Mouse (Mus musculus) embryonic facial prominence, embryonic 11.5 days (tissue): ENCODE measurements around the gene Sgsm1. TPM values are rescaled to one million over a fixed set of nuclear protein-coding genes. Genes with fewer than 3 reads are reported as not detected.

Experiments
- ATAC-seq: fragments of 200-750 bp; cut with Nextera tagmentation; replicated peaks from 2 replicates; pipeline ENCODE4 v1.8.0; 2017; ENCODE audit warnings: low read depth; ENCODE audit not compliant: insufficient number of reproducible peaks, low FRiP score, low TSS enrichment
- DNase-seq: peaks from one replicate; pipeline ENCODE4 v3.0.0-alpha.2; 2015; ENCODE audit warnings: low spot score
- H3K27ac ChIP-seq: fragments of 300-500 bp; sonication (generic); replicated peaks from 2 replicates; pipeline ENCODE4 v1.5.1; 2014; ENCODE audit warnings: mild to moderate bottlenecking, low read depth, low read length, control low read depth
- H3K27me3 ChIP-seq: fragments of 300-500 bp; sonication (generic); 2 replicates; pipeline ENCODE4 v1.6.1; 2014; ENCODE audit warnings: mild to moderate bottlenecking, low read length, moderate library complexity, mixed read lengths; ENCODE audit not compliant: control insufficient read depth, insufficient read depth
- H3K36me3 ChIP-seq: fragments of 300-500 bp; sonication (generic); replicated peaks from 2 replicates; pipeline ENCODE4 v1.6.1; 2014; ENCODE audit warnings: low read depth, mild to moderate bottlenecking, low read length, moderate library complexity, mixed read lengths; ENCODE audit not compliant: control insufficient read depth, insufficient read depth
- H3K4me1 ChIP-seq: fragments of 300-500 bp; sonication (generic); 2 replicates; pipeline ENCODE4 v1.6.1; 2014; ENCODE audit warnings: low read length, mixed read lengths; ENCODE audit not compliant: control insufficient read depth, insufficient read depth
- H3K4me2 ChIP-seq: fragments of 300-500 bp; sonication (generic); 2 replicates; pipeline ENCODE4 v1.6.1; 2014; ENCODE audit warnings: low read depth, mild to moderate bottlenecking, control low read depth, low read length, moderate library complexity
- H3K4me3 ChIP-seq: fragments of 300-500 bp; sonication (generic); 2 replicates; pipeline ENCODE4 v1.5.1; 2014; ENCODE audit warnings: low read depth, low read length, control low read depth
- H3K9ac ChIP-seq: fragments of 300-500 bp; sonication (generic); replicated peaks from 2 replicates; pipeline ENCODE4 v1.6.1; 2014; ENCODE audit warnings: mild to moderate bottlenecking, control low read depth, low read length
- H3K9me3 ChIP-seq: fragments of 300-500 bp; sonication (generic); replicated peaks from 2 replicates; pipeline ENCODE4 v1.6.1; 2016; ENCODE audit warnings: mild to moderate bottlenecking, low read length, inconsistent platforms, mixed read lengths; ENCODE audit not compliant: control insufficient read depth
- whole genome bisulfite sequencing: fragments of 180-500 bp; shearing (Covaris S2); extraction: QIAGEN DNeasy Blood & Tissue Kit; methylation state at CpG from one replicate; pipeline ENCODE4 v1.1.7; 2014; 5-methylcytosine and 5-hydroxymethylcytosine counted together
- polyA plus RNA-seq: library from polyadenylated mRNA; unstranded; fragments of >200 nt; fragmentation: Nextera tagmentation; extraction: Ambion mirVana; gene quantifications from 2 replicates; pipeline ENCODE4 v1.2.1, GENCODE M21; 2014

Sgsm1 gene
- polyA plus RNA-seq, 1 experiment from 2014 or later: 7.4 TPM

GRCm38 (mm10) chr5:113298040-113298439, 12.5 kb downstream of the Sgsm1 start:
- Histone ChIP-seq H3K27ac (no peak overlapping the region), H3K4me3 (no peak overlapping the region), H3K36me3 (no peaks in the 10 kb centered on the region), H3K4me2 (no peak overlapping the region), H3K9ac (no peak overlapping the region), H3K27me3 (no peaks in the 10 kb centered on the region), H3K4me1 (no peaks in the 10 kb centered on the region), H3K9me3 (no peaks in the 10 kb centered on the region)
- ATAC-seq (no peak), DNase-seq (no peak)
- 24% methylated on average over 12 of the region's 12 CpGs for WGBS

DNA sequence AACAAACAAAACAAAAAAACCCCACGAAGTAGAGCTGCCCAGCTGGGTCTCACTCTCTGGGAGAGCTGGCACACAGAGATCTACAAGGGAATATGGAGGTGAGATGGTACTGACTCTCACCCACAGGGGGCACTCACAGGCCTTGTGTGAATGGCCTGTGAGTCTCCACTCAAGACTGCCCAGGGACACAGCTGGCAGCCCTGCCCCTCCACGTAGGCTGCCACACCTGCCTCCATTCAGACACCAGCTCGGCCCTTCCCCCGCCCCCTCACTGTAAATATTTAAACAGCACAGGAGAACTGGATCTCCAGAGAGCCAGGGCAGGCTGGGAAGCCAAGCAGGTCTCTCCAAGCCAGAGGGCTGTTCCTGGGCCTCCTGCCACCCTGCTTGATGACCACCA, 14.8 kb downstream of the Sgsm1 start:
- Histone ChIP-seq H3K27me3 (no peaks in the 10 kb centered on the region; the same call in 1 of the 2 replicates), H3K4me2 (no peak overlapping the region), H3K36me3 (no peaks in the 10 kb centered on the region), H3K27ac (no peak overlapping the region), H3K4me3 (no peak overlapping the region), H3K9me3 (no peaks in the 10 kb centered on the region), H3K4me1 (no peaks in the 10 kb centered on the region), H3K9ac (no peak overlapping the region)
- 45% methylated on average over 4 of the region's 4 CpGs for WGBS
- DNase-seq (no peak), ATAC-seq (no peak)

- no peaks in the 10 kb centered on the region; the same call in 1 of the 2 replicates for H3K27me3 ChIP-seq
- 84% methylated on average over 5 of the region's 5 CpGs for WGBS
- no peak for ATAC-seq
- no peaks in the 10 kb centered on the region for H3K4me1 ChIP-seq
- H3K4me2 ChIP-seq: no peak overlapping the region
- no peak for DNase-seq
- H3K9ac ChIP-seq: no peak overlapping the region
- no peak overlapping the region for H3K4me3 ChIP-seq
- H3K9me3 ChIP-seq: no peaks in the 10 kb centered on the region
- H3K36me3 ChIP-seq: no peaks in the 10 kb centered on the region
- no peak overlapping the region for H3K27ac ChIP-seq
Measured at GRCm38 (mm10) chr5:113294575-113294974, 16.0 kb downstream of the Sgsm1 start.

DNA sequence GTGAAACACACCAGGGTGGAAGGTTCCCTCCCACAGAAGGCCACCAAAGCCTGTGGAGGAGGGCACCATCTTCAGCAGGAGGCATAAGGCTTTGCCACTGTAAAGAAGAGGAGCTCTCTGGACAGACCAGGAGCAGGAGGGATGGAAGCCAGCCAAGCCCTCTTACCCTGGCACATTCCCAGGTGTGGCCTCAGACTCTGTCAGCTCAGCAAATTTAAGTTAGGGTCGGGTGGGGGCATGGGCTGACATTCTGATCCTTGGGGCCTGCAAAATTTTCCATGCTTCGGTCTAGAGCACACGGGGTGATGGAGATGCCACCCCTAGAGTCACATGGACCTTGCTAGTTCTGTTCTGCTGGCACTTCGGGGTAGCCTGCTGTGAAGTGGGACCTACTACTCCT, 17.1 kb downstream of the Sgsm1 start:
- 87% methylated on average over 4 of the region's 4 CpGs for WGBS
- Histone ChIP-seq H3K9me3 (no peaks in the 10 kb centered on the region), H3K27ac (no peak overlapping the region), H3K4me3 (no peak overlapping the region), H3K9ac (no peak overlapping the region), H3K4me2 (no peak overlapping the region), H3K27me3 (peaks cover 4% of the 10 kb centered on the region), H3K4me1 (no peaks in the 10 kb centered on the region), H3K36me3 (no peaks in the 10 kb centered on the region)
- no peak for DNase-seq
- ATAC-seq: no peak

GRCm38 (mm10) chr5:113292832-113293231, 17.8 kb downstream of the Sgsm1 start:
- peaks cover 9% of the 10 kb centered on the region for H3K27me3 ChIP-seq
- DNase-seq: no peak
- WGBS: 51% methylated on average over 8 of the region's 8 CpGs
- H3K4me2 ChIP-seq: no peak overlapping the region
- no peak for ATAC-seq
- no peak overlapping the region for H3K4me3 ChIP-seq
- no peaks in the 10 kb centered on the region for H3K9me3 ChIP-seq
- H3K4me1 ChIP-seq: no peaks in the 10 kb centered on the region
- no peaks in the 10 kb centered on the region for H3K36me3 ChIP-seq
- H3K27ac ChIP-seq: no peak overlapping the region
- H3K9ac ChIP-seq: no peak overlapping the region

DNA sequence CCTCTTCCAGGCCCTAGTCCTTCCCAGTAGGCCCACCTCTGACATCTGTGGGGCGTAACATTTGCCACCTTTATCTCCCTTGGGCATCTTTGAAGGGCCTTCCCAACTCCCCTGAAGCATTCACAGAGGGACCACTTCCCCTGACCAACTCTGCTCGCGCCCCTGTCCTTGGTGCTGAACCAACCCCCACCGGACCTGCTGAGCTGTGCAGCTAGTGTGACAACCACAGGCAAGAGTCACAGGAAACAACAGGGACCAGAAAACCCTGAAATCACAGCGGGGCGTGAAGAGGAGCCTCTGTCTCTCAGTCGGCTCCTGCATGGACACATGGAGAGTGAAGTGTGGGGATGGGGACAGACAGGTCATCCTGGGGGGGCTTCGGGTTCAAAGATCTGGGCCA, 18.4 kb downstream of the Sgsm1 start:
- 11% methylated on average over 8 of the region's 8 CpGs for WGBS
- H3K27ac ChIP-seq: no peak overlapping the region
- no peaks in the 10 kb centered on the region for H3K4me1 ChIP-seq
- H3K36me3 ChIP-seq: no peaks in the 10 kb centered on the region
- H3K9me3 ChIP-seq: no peaks in the 10 kb centered on the region
- peaks cover 13% of the 10 kb centered on the region for H3K27me3 ChIP-seq
- H3K9ac ChIP-seq: no peak overlapping the region
- no peak overlapping the region for H3K4me2 ChIP-seq
- no peak overlapping the region for H3K4me3 ChIP-seq
- ATAC-seq: no peak
- DNase-seq: peak; percentile 81

- Histone ChIP-seq H3K27ac (no peak overlapping the region), H3K4me1 (no peaks in the 10 kb centered on the region), H3K4me2 (no peak overlapping the region), H3K27me3 (peaks cover 17% of the 10 kb centered on the region), H3K4me3 (no peak overlapping the region), H3K9ac (no peak overlapping the region), H3K9me3 (no peaks in the 10 kb centered on the region), H3K36me3 (no peaks in the 10 kb centered on the region)
- ATAC-seq (no peak), DNase-seq (no peak)
- WGBS: 77% methylated on average over 4 of the region's 4 CpGs
Measured at GRCm38 (mm10) chr5:113291125-113291524, 19.5 kb downstream of the Sgsm1 start.

- ATAC-seq (no peak), DNase-seq (no peak)
- no peak overlapping the region for H3K4me3 ChIP-seq
- no peaks in the 10 kb centered on the region for H3K9me3 ChIP-seq
- H3K27ac ChIP-seq: no peak overlapping the region
- no peak overlapping the region for H3K9ac ChIP-seq
- 34% methylated on average over 14 of the region's 14 CpGs for WGBS
- H3K4me1 ChIP-seq: no peaks in the 10 kb centered on the region
- H3K4me2 ChIP-seq: no peak overlapping the region
- peaks cover 17% of the 10 kb centered on the region for H3K27me3 ChIP-seq
- H3K36me3 ChIP-seq: no peaks in the 10 kb centered on the region
Measured at GRCm38 (mm10) chr5:113290149-113290548, 20.4 kb downstream of the Sgsm1 start.
